Mouse (Mus musculus) layer of hippocampus, postnatal 14 days (tissue): Measurements from ENCODE around the gene Rnf2. TPM values are rescaled to one million over a fixed set of nuclear protein-coding genes. Genes with fewer than 3 reads are reported as not detected.

Source experiments
- DNase-seq, 2 experiments: peaks; one replicate each; pipeline ENCODE4 v3.0.0; 2021 to 2022; ENCODE audit warnings: low spot score in 2 of 2, mixed read lengths in 1 of 2
- long read RNA-seq, 2 experiments: library from polyadenylated mRNA; stranded (forward); transcript quantifications; one replicate each; pipeline ENCODE4 v2.0.0; 2021
- total RNA-seq, 2 experiments: library from RNA; stranded (reverse); gene quantifications; 2 replicates each; pipeline ENCODE4 v1.2.3; 2021

Rnf2 gene
- total RNA-seq: 10 to 100 TPM; 37.0 to 40.7 TPM
- long read RNA-seq, experiment 1, transcript Rnf2-201 (7 exons, 3,160 nt): major isoform, 35 of 37 reads
- long read RNA-seq, experiment 1, partial matches to known transcripts: 2 of 37 reads
- long read RNA-seq, experiment 1, other reads (novel, unspliced or antisense): 0 of 37 reads
- long read RNA-seq, experiment 2, transcript Rnf2-201 (7 exons, 3,160 nt): major isoform, 27 of 37 reads
- long read RNA-seq, experiment 2, partial matches to known transcripts: 3 of 37 reads
- long read RNA-seq, experiment 2, other reads (novel, unspliced or antisense): 7 of 37 reads

DNA sequence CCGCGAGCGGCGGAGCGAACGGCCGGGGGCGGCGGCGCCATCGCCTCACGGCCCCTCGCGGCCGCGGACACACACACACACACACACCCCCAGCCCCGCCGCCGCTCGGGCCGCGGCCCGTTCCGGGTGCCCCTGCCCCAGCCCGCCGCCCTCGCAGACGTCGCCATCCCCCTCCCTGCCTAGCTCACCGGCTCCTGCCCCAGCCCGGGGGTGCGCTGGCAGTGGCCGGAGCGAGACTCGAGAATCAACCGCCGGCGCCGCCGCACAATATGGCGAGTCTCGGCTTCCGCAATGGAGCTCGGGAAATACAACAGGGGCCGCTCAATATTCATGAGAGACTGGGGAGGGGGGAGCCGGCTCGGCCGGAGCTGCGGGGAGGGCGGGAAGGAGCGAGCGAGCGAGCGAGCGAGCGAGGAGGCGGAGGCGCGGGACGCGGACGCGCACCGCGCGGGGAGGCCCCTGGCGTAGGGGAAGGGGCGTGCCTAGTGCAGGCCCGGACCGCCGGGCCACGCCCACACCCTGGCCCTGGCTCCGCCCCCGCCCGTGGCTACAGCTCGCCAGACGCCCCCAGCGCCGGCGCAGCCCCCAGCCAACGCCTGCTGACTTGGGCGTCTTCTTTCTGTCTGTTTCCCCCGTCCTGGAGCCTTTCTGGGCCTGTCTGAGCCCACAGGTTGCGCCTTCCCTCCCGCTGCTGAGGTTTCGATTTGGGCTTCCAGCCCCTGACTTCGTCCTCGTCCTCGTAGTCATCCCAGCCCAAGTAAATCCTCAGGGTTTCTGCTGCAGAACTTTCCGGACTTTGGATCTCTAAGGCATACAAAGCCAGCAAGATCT, at the start of gene Rnf2:
TSS of gene Rnf2 (minus strand) at position 425 of the 831 bp plus-strand sequence.
- DNase-seq: peak; percentile 86 to 87

DNA sequence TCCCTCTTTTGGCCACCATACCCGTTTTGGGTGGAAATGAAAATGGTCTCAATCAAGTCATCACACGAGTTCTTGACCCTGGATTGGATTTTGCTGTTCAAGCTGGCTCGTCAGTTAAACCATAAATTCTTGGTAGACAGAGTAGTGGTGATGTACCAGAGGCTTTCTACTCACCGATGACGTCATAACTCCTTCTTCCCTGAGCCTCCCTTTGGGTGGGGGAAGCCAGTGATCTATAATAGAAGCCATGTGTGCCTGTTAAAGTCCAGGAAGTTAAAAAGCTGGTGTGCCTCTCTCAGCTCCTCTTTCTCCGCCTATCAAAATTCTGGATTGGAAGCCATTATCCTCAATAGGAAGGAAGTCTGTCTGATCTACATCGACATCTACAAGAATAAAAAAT, 49.0 kb upstream of the Rnf2 start:
- DNase-seq: no peak

DNA sequence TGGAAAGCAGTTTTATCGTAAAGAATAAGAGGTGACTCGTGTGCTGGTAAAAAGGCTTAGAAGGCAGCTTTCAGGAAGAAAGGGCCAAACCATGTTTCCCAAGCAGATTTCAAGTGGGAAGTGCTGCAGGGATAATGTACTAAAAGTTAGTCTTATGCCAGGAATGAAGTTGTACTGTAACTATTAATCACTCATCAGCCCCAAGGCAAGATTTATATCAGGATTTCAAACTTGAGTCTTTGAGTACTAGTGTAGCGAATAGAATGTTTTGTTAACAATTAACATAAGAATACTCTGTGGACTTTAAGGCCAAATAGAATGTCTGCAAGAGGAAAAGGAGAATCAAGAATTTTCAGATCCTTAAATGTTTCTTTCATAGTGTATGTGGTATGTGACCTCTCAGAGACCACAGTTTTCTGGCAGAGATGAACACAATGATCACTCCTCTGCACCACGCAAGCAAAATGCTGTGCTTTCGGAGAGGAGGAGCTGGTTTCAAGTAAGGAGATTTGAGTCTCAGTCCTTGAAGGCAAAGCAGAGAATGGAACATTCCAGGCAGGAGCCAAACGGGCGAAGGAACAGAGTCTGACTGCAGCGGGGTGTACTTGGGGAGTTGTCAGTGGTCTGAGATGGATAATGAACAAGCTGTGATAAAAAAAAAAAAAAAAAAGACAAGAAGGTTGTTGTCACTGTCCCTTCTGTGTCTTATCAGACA, 48.3 kb upstream of the Rnf2 start:
- peak in 1 of 2 experiments; percentile 23 for DNase-seq

DNA sequence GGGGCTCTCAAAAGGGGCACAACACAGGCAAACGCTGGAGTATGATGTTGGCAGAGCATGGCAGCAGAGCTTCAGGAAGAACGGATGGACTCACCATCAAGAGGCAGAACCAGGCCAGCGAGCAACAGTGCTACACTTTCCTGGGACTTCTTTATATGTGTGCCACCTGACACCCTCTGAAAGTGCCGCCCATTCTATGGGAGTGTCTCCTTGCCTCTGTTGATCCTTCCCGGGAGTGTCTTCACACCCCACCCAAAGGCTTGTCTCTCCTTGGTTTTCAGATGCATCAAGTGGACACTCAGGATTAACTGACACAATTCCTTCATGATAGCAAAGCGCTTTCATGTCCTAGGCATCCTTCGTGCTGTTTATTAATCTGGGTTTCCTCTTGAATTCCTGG, 44.8 kb upstream of the Rnf2 start:
- DNase-seq: no peak

DNA sequence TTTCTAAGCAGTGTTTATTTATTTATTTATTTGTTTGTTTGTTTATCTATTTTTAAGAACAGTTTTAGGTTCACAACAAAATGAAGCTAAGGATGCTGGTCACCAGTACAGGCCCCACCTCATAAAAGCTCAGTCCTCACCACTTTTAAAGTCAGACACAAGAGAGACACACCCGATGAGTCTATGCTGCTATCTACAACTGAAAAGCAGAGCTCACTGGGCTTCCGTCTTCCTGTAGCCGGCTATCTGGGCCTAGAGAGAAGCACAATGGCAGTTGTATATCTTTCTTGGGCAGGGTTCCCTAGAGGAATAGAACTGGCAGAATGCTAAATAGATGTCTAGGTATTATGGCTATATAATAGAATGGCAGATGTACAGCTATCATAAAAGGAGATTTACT, 43.8 kb upstream of the Rnf2 start:
- no peak for DNase-seq

DNA sequence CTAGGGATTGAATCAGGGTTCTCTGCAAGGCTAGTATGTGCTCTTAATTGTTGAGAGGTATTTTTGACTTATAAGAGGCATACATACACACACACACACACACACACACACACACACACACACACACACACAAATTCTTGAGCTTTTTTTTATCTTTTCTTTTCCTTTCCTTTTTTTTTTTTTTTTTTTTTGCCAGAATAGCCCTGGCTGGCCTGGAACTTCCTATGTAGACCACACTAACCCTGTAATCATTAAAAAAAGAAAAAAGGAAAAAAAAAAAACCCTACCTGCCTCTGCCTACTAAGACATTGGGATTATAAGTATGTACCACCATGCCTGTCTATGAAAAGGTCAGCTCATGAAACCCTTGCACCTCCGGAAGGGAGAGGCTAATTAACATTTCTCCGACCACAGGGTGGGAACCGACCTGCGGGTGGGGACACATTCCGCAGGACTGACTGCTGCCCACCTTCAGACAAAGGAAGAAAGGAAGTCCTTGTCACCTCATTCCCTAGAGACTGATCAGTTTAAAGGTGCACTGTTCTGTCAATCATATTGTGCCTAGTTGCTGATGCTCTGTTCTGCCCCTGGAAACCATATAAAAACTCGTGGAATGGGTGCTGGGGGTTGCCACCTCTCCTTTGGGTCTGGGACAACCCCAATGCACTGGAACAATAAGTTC, 43.2 kb upstream of the Rnf2 start:
- DNase-seq: no peak

DNA sequence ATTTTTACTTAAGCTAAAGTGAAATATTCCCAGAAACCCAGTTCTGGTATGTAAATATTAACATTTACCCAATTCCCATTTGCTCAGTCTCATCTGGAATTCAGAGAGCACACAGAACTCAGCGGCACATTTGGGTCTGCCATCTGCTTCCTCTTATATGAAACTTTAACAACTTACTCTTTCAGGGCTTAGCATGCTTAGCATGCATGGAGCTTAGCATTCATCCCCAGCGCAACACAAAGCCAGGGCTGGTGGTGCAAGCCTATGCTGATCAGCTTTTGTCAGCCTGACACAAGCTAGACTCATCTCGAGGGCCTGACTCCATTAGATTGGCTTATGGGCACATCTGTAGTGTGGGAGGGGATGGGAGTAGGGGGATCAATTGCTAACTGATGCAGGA, 25.9 kb upstream of the Rnf2 start:
- DNase-seq: peak; percentile 14 to 45

DNA sequence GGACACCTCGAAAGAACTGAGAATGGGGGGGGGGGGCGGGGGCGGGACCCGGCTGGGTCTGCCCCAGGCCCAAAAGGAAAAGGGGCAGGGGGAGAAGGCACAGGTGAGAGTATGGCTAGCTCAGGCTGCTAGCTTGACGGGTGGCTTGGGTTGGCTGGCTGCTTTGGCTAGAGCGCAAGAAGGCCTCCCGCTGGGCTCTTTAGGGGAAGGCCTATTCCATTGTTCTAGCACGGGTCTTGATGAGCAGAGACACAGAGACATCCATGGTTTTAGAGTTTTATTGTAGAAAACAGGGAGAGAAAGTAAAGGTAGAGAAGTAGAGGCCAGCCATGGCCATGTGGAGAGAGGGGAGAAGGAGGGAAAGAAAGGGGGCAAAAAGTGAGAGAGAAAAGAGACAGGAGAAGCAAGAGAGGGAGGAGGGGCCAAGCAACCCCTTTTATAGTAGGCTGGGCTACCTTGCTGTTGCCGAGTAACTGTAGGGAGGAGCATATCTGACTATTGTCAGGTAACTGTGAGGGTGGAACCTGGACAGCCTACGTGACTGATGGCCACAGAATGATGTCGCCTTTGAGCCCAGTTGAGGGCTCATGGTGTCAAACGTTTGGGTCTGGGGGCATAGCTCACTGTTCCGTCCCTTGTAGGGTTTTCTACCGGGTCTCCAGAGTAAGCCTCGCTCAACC, 17.0 kb upstream of the Rnf2 start:
- DNase-seq: no peak

DNA sequence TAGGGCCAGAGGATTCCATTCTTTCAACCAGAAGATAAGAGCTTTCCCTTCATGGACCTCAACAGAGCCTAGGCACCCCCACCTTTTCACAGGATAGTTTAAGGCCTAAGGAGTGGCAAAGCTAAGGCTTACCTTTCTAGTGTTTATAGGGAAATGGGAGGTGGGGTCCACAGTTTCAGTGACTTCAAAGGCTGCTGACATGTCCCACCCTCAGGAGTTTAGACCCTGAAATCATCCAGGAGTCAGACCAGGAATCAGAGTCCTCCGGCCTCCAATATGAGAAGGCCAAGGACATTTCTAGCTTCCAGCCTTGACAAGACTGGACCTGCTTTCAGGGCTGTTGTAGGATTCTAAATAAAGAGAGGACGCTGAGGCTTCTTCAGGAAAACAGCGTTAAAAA, 16.1 kb upstream of the Rnf2 start:
- no peak for DNase-seq

DNA sequence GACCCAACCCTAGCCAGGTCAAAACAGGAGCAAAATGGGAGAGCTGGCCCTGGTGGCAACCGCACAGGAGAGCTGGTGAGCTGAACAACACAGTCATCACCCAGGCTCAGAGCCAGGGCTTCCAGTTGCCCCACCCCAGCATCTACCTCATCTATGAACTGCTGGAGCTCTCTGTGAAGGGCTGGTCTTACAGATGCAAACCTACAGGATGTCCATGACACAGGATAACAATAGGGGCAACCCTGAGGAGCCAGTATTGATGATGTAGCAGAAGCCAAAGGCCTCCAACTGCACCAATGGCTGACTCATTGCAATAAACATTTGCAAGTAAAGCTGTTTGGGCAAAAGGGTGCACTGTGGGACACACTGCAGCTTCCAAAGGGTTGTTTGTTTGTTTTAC, 15.0 kb upstream of the Rnf2 start:
- no peak for DNase-seq

DNA sequence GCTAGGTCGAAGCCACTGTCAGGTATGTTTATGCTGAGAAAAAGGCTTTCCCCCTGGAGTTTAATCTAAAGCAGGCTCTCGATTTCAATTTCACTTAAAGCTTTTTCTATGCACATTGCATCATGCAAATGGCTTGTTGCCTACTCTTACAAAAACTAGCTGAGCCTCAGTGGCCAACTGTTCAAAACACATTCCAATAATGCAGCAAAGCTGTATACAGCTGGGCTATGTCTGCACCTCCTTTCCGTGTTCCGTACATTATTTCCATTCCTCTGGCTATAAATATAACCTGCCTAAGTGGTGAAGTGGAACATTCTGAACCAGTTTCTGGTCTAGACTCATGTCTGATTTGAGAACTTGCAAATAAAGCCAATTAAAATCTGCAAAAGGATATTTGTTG, 13.4 kb upstream of the Rnf2 start:
- no peak for DNase-seq

DNA sequence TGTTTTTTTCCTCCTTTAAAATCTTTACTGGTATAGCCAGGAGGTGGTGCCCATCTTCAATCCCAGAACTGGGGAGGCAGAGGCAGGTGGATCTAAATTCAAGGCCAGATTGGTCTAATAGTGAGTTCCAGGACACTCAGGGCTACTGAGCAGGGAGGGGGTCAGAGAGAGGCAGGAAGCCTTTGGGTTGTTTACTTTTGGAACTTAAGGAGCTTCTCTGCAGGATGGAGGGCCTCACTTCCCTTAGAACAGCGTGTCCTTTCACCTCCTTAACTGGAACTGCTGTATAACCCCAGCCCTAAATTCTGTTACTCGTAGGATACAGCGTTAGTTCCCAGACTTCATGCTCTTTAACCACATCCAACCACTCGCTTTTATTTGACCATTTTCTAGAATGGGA, 10.1 kb upstream of the Rnf2 start:
- no peak for DNase-seq

DNA sequence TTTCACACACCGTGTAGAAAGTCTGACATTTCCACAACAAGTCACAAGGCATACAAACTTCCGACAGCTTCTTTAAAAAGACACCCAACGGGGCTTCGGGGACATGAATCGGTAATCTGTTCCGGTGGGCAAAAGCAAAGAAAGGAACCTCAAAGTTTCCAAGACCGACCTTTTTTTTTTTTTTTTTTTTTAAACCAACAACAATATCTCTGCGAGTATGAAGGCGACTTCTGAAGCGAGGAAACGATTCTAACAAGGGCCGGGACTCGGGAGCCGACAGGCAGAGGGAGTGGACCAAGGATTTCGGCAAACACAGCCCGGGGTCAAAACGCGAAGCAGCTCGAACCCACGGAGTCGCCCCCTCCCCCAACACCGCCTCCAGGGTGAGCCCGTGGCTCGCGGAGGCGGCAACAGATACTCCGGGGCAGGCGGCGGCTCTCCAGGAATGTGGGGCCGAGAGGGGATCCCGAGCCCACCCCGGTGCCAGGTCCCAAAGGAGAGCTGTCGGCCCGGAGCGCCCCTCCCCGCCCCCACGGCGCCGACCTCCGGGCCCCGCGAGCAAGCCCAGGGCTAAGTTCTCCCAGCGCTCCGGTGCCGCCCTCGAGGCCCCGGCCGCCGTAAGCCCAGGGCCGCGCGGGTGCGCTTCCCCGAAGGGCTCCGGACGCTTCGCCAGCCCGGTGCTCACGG, 797 bp downstream of the Rnf2 start:
- peak; percentile 40 to 41 for DNase-seq

DNA sequence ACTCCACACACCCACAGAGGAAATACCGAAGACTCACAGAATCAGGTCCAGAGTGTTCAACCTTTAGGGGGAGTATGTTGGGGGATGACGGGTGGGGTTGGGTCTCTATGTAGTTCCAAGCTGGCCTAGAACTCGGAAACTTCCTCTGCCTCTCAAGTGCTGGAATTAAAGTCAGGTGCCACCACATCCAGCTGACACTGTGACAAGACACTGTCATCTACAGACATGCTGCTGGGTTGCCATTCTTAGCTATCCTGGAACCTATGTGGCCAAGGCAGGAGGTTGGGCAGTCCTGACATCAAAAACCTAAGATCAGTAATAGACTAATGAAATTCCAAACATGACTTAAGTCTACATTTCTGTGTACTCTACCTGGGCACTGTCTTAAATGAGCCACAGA, 2.4 kb downstream of the Rnf2 start:
- no peak for DNase-seq

DNA sequence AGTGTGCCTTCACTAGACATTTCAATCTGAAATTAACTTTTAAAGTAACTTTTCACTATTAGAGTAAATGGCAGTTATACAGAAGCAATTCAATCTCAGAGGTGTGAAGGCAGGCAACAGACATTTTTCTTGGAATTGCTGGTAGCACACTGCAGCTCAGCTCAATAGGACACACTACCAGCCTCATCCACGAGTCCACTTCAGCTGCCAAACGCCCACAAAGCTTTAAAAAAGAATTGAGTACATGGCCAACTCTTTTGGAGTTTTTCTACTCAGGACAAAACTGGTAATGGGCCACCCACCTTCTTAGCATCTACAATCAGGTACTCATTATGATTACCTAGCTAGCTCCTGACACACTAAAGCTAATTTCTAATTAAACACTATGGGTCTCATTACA, 2.8 kb downstream of the Rnf2 start:
- no peak for DNase-seq

DNA sequence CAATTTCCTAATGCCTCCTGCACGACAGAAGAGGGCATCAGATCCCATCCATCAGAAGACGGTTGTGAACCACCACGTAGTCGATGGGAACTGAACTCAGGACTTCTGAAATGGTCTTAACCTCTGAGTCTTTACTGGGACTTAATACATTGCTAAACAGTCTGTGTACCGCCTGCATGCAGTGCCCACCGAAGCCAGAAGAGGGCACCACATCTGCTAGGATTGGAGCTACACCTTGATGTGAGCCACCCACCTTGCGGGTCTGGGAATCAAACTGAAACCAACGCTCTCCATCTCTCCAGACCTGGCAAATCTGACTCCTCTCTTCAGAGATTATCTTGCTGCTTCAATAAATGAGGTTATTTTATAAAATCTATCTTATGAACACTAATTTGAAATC, 3.7 kb downstream of the Rnf2 start:
- no peak for DNase-seq

DNA sequence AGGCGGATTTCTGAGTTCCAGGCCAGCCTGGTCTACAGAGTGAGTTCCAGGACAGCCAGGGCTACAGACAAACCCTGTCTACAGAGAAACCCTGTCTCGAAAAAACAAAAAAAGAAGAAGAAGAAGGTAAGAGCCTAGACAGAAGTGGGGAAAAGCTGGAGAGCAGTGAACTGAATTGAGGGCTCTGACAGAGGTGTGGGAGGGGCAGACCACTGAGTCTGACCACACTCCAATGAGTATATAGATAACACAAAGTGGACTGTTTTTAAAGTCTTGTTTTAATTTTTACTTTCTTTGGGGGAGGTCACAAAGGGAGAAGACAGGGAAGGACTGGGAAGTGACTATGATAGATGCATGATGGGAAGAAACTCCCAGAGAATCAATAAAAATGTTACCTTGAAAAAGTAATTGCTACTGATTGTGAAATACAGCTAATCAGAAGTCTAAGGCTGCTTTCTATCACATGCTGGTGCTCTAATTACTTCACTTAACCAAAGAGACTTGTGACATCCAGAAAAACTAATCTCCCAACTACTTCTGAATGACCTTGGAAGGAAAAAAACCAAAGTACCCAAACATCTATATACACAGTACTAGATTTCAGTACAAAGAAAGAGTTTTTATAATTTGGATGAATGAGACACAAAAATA, 5.0 kb downstream of the Rnf2 start:
- DNase-seq: no peak

DNA sequence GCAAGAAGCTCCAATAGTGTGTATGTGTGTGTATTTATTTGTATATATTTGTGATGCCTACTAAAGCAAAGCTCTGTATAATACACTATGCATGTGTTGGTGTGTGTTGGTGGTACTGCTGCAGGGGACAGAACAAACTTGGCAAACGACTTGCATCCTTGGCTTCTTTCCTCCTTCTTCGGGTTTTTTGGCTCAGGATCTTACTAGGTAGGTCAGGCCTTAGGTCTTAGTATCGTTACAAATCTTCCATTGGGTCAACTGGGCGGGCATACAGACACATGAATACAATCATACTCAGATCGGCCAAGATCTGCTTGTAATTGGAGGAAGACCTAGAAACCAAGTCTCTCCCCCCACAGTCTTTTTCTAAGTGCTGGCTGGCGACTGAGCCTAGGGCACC, 6.0 kb downstream of the Rnf2 start:
- peak in 1 of 2 experiments; percentile 23 for DNase-seq

DNA sequence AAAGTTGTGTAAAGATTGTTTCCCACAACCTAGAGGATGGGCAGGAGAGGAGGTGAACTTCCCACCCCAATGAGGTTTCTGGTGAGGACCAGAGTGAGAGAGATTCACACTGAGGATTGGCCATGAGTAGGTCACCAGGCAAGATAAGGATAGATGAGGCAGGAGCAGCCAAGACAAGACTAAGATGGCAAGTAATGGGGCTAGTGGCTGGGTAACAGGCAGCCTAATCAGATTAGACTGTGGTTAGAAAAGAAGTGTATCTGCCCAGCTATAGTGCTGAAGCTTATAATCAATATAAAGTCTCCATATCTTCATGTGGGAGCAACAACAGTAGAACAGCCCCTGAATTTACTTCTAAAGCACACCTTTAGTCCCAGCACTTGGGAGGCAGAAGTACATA, 6.9 kb downstream of the Rnf2 start:
- no peak for DNase-seq

DNA sequence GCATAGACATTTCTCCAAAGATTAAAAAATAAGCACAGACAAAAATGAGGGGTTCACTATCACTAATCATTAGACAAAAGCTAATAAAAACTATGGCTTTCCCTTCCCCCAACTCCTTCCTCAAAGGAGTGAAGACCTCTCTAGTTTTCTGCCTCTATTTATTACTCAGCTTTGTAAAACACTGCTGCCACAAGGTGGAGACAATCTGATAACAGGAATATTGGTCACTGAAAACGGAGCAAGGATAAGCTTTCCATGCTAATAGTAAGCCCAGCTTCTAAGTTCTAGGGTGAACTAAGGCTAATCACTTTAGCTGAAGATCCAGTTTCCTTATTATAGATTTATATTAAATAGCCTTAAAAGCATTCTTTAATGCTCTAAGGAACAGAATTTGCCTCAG, 8.3 kb downstream of the Rnf2 start:
- no peak for DNase-seq
